Mouse (Mus musculus): ENCODE measurements around the gene Lrtm1.

Lrtm1 gene

GRCm38 (mm10) chr14:29038246-29038645, 20.2 kb downstream of the Lrtm1 start:
- no peak for DNase-seq

GRCm38 (mm10) chr14:29040606-29041364, 22.8 kb downstream of the Lrtm1 start:
- DNase-seq: no peak

- DNase-seq: no peak
Observed at GRCm38 (mm10) chr14:29041498-29041897, 23.5 kb downstream of the Lrtm1 start.

GRCm38 (mm10) chr14:29042355-29042754, 24.3 kb downstream of the Lrtm1 start:
- no peak for DNase-seq

GRCm38 (mm10) chr14:29051951-29052835, 34.2 kb downstream of the Lrtm1 start:
- DNase-seq: no peak

GRCm38 (mm10) chr14:29060679-29061078, 42.7 kb downstream of the Lrtm1 start:
- no peak for DNase-seq

GRCm38 (mm10) chr14:29061491-29061890, 43.5 kb downstream of the Lrtm1 start:
- no peak for DNase-seq

- DNase-seq: no peak
Observed at GRCm38 (mm10) chr14:29062676-29063075, 44.7 kb downstream of the Lrtm1 start.

- DNase-seq: no peak
Observed at GRCm38 (mm10) chr14:29073747-29074146, 55.7 kb downstream of the Lrtm1 start.

GRCm38 (mm10) chr14:29077418-29077817, 59.4 kb downstream of the Lrtm1 start:
- no peak for DNase-seq

GRCm38 (mm10) chr14:29080228-29080627, 62.2 kb downstream of the Lrtm1 start:
- no peak for DNase-seq

GRCm38 (mm10) chr14:29080630-29081029, 62.6 kb downstream of the Lrtm1 start:
- no peak for DNase-seq

GRCm38 (mm10) chr14:29082171-29082570, 64.2 kb downstream of the Lrtm1 start:
- DNase-seq: no peak

All from spleen, adult 18-20 months (tissue).